Mouse (Mus musculus): ENCODE data around the gene Yrdc.

GRCm38 (mm10) chr4:124894508-124895428, 44.3 kb downstream of the Yrdc start:
- TF ChIP-seq CTCF (IDR thresholded peaks at IDR 0.05; ENCODE audit: control insufficient read depth, insufficient read depth, insufficient read length) (no peak), FOSL1 (IDR thresholded peaks at IDR 0.05; ENCODE audit: insufficient read depth, low read length, poor library complexity, severe bottlenecking) (no peak), CEBPB (IDR thresholded peaks at IDR 0.05; ENCODE audit: low read depth) (no peak), USF1 (IDR thresholded peaks at IDR 0.05; ENCODE audit: low read depth) (no peak), MAX (IDR thresholded peaks at IDR 0.05) (no peak), MYOG (IDR thresholded peaks at IDR 0.05; ENCODE audit: control insufficient read depth, extremely low read depth, insufficient read length) (no peak), MYOD1 (IDR thresholded peaks at IDR 0.05; ENCODE audit: control insufficient read depth, insufficient read length, low read depth) (no peak)
